Mouse (Mus musculus) kidney, adult 18-20 months (tissue): ENCODE results near the gene Ak7.

Experiments used
- DNase-seq: peaks from one replicate; pipeline ENCODE4 v3.0.0; 2021

The Ak7 gene

DNA sequence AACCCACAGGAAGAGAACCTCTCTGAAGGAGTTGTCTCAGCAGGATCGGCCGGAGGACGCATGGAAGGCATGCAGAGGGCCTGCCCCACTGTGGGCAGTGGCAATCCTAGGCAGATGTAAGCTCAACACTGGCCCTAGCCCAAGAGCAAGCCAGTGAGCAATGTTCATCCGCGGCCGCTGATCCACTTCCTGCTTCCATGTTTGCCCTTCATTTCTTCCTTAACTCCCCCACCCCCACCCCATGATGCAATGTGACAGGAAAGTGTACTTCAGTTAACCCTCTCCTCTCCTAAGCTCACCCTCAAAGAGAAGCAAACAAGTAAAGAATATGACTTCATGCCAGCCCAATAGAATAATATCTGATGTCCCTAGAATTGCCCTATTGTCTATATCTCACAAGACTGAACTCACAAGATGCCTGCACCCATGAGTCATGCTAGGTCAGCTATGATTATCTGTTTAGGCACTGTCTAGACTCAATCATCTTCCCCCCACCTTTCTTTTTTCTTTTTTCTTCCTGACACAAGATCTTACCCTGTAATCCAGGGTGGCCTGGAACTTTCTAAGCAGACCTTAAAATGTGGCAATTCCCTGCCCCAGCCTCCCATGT, 25.2 kb downstream of the Ak7 start:
- no peak for DNase-seq

DNA sequence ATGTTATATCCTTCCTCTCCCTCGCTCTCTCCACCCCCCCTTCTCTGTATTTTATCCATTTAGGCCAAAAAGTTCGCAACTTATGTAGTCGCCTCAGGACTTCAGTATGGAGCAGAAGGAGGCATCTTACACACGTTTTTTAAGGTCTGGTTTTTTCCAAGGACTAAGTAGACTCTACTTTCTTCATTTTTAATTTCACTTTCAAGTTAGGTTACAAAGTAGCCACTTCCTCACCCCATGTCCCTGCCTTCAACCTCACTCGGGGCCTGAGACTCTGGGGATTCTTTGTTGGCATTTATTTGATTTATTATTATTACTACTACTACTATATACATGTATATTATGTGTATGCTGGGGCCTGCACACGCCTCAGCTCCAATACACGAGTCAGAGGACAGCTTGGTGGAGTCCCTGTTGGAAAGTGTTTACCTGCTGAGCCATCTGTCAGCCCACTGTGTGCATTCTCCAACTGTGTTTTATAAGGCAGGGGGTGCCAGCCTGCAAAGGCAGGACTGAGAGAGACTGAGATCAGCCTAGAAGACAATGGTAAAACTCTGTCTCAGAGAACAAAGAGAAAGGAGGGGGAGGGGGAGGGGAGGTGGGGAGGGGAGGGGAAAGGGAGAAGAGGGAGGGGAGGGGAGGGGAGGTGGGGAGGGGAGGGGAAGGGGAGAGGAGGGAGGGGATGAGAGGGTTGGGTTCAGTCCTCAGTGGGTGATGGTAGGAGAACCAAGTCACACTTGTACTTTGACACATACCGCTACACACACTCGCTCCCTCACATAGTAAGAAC, 27.8 kb downstream of the Ak7 start:
- no peak for DNase-seq

DNA sequence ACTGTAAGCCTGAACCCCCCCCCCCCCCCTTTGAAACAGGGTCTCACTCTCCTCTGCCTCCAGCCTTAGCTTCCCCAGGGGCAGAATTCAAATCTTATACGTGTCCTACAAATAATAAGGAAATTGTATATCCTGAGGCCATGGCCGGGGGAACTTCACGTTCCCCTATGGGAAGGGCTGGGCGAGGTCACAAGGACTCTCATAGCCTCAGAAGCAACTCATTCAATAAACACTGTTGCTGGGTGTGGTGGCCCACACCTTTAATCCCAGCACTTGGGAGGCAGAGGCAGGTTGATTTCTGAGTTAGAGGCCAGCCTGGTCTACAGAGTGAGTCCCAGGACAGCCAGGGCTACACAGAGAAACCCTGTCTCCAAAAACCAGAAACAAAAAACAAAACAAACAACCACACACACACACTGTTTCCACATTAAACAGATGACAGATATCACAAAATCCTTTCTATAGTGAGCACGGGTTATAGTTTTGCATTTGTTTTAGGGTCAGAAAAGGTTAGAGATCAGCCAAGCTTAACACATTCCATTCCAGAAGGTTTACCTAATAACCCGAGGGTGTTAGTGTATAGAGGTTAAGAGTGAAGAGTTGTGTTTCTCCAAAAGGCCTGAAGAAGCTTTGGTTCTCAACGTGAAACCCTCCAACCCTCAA, 29.6 kb downstream of the Ak7 start:
- DNase-seq, result no peak

DNA sequence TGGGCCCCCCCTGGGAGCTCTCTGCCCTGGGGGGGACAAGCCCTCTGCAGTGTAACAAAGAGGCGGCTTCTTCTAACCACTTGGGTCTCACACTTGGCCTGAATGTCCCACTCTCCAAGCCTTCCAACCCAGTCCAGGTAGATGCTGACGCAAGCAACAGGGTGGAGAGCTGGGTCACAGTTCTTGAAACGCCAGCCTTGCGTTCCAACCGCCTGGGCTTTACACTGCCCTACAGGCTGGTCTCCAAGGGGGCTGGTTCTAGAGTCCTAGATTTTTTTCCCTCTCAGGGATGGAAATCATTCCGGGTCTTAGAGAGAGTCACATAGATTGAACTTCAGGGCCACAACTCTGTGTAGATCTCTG, 30.1 kb downstream of the Ak7 start:
- DNase-seq, result no peak

DNA sequence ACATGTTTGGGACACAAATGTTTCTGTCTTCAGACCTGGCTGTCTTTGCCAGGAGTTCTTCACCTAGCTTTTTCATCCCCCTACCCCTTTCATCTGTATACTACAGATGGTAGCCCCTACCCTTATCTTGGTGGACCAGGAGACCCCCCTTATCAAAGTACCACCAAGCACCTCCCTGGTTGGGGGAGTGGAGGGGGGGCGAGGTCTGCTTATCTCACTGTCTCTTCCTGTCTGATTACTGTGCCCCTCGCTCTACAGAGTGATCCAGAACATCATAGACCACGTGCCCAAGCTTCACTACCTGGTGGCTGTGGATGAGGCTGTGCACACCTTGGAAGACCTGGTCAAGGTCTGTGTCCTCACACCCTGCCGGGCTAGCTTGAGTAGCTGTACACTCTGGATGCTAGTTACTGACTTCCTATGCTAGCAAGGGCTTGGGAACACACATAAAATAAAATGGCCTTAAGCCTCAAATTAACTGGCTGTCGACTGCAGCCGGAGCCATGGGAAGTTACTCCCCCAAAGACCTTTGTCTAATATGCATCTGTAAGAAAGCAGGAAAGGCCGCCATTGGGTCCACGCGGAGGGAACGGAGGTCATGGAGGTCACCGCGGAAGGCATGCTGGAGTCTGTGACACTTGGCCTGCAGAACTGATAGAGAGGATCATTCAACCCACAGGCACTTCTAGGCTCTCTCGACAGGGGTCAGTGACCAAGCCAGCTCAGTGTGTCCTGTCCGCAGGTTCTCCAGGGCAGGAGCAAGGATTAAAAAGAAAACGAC, 32.7 kb downstream of the Ak7 start:
- DNase-seq, result no peak

DNA sequence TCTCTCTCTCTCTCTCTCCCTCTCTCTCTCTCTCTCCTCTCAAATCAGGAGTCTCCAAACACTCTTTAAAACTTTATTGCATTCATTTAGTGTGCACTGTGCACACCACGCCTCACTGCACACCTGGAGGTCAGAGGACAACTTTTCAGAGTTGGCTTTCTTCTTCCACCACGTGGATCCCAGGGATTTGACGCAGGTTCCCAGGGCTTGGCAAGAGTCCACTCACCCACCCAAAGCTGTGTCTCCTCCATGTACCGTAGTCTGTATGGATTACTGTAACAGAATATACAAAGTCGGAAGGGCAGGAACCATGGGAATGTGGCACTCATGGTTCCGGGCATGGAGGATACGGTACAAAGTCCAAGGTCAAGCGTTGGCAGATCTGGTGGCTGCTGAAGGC, 33.9 kb downstream of the Ak7 start:
- peak; percentile 64 for DNase-seq

DNA sequence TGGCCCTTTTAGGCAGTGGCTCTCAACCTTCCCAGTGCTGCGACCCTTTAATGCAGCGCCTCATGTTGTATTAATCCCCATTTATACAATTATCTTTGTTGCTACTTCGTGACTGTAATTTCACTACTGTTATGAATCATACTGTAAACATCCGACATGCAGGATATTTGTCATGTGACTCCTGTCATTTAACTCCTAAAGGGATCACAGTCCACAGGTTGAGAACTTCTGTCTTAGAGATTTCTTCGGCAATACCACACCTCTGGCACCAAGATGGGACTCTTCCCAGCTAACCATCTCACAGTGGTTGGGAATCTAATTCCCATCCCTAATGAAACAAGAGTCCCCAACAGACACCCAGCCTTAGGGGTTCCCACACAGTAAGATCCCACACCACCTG, 42.3 kb downstream of the Ak7 start:
- DNase-seq, result no peak

DNA sequence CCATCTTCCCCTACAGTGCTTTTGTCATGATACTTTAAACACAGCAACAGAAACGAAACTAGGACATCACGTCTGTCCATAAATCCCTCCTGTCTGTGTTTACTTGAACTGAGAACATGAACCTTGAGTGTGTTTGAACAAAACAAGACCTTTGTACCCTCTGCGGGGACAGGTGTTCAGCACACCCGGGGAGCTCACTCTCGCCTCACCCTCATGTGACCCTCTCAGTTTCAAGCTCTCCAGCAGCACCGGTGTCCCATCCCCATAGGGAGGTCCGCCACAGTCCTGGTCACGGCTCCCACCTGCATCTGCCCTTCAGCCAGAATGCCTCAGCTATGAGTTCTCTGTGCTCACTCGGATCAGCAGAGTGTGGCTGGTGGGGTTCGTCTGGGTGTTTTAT, 48.0 kb downstream of the Ak7 start:
- peak; percentile 52 for DNase-seq

DNA sequence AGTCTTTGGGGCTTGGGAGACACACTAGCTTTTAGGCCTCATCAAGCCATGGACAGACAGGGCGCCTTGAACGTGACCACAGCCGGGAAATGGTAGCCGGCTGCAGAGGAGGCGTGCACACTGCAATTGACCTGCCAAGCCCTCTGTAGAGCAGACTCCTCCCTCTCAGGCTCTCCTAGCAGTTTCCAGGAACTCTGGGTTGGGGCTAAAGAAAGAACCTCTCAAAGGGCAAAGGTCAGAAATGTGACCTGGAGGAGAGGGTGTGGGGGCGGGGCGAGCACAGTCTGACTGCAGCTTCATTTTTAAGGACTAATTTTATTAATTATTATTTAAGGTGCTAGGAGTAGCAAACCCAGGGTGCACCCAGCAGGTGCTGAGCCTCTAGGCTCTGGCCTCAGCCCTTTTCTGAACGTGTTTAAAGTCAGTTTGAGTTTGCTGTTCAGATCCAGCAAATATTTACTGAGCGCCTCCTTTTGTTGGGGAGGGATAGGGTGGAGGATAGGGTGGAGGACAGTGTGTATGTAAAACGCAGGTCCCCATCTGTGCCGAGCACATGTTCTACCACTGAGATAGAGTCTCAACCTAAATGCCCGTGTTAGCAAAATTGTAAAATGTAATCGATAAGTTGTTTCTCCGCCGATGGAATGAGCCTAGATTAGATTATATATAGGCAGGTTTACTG, 52.2 kb downstream of the Ak7 start:
- DNase-seq, result peak; percentile 76

DNA sequence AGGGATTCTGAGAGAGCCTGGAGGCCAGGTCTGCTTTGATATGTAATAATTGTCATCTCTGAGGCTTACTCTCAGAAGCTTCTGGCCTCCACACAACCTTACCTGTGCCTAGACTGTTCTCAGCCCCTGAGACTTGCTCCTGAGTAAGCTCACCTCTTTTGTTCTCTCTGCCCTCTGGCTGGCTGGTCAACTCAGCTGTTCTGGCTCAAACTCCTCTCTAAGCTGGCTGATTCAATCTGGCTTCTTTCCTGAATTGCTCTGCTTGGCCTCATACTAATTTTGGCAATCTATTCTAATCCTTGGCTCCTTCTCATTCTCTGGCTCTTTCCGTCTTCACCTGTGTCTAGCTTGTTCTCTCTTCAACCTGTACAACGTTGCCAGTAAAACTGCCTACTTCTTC, 53.1 kb downstream of the Ak7 start:
- DNase-seq, result peak; percentile 38

DNA sequence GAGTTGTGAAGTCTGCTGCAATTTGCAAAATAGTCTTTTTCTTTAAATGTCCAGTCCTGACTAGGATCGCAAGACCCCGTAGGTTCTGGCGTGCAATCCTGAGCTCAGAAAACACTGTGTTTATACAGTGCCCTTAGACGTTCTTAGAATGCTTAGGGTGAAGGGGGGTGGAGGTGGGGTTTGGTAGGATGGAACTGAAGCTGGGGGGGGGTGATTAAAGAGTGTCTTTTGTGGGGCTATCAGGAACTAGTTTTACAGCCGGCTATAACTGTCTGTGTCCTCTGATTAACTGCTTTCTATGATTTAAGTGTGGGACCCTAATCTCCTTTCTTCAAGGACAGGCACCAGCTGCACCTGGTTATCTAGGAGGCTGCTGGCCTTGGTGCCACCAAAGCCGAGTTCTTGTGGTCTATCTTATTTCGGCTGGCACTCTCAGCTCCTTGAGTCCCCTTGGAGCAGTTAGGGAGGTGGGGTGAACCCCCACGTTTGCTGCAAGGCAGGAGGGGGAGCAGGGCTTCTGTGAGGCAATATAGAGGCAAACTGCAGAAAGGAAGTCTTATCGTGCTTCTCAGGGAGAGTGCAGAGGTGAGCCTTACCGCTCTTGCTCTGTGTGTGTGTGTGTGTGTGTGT, 54.2 kb downstream of the Ak7 start:
- no peak for DNase-seq

DNA sequence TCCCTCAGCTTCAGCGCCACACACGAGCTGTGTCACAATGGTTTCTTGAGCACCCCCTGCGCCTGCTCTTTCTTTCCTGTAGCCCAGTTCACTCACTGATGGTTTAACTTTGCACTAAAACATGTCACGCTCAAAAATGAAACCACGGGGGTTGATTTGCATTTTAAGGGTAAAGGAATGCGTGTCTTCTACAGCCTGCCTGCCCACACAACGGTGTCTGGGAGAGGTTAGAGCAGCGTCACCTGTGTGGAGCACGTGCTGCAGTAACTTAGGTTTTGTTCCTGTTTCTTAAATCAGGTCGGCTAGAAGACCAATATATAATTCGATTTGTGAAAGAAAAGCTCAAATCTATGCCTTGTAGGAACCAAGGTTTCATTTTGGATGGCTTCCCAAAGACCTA, 55.4 kb downstream of the Ak7 start:
- DNase-seq, result peak; percentile 46

DNA sequence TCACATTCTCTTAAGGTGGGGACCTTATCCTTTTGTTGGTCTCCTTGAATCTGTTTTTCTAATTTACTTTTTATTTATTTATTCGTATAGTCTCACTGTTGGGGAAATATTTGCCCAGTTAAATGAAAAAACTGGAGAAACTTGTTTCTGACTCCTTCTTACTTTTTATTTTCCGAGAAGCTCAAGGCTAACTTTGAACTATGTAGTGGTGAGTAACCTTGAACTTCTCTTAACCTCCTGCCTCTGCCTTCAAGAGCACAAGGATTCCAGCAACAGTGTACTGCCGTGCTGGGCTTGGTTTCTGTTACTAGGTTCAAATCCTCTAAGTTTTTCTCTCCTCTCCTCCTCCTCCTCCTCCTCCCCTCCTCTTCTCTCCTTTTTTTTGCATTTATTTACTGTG, 55.9 kb downstream of the Ak7 start:
- no peak for DNase-seq

DNA sequence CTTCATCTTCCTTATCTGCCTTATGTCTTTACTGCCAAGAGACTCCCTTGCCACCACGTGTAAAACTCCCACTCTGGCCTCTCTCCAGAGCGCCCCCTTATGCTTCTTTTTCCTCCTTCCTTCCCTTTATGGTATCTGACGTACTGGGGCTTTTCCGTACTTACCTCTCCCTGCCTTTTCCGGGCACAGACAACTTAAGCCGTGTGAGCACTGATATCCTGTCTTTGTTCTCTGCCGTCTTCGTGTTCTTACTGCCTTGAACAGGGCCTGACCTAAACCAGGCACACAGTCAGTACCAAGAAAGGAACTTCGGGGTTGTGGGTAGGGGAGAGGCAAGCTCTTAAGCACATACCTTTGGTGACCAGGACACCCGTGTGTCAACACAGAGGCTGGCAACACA, 63.9 kb downstream of the Ak7 start:
- DNase-seq, result no peak

DNA sequence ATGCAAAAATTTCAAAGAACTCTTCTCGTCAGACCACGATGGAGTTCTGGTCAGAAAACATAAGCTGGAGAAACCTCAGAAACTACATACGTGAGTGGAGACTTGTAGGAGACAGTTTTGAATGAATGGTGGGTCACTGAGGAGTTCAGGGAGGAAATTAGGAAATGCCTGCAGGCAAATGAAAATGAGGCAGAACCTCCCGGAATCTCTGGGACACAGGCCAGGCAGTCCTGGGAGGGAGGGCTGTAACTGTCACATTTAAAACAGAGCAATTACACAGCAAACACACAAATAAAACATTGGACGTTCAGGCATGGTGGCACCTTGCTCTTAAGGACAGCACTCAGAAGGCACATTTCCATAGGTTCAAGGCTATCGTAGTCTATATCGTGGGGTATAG, 69.1 kb downstream of the Ak7 start:
- DNase-seq, result no peak

DNA sequence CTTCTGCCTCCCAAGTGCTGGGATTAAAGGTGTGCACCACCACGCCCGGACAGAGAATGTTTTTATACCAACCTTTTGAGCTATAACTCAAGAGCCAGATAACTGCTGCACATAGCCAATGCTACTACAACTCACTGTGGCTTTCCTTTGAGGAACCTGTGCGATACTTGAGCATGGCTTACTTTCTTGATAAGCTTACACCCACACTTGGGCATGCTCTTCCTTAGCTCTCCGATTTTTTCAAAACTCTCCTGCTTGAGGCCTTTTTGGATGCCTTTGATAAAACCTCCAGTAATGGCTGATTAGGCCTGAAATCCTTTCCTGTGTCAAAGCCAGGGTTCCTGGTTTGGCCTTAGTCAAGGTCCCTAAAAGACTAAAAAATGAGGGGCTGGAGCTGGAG, 71.9 kb downstream of the Ak7 start:
- DNase-seq, result no peak

DNA sequence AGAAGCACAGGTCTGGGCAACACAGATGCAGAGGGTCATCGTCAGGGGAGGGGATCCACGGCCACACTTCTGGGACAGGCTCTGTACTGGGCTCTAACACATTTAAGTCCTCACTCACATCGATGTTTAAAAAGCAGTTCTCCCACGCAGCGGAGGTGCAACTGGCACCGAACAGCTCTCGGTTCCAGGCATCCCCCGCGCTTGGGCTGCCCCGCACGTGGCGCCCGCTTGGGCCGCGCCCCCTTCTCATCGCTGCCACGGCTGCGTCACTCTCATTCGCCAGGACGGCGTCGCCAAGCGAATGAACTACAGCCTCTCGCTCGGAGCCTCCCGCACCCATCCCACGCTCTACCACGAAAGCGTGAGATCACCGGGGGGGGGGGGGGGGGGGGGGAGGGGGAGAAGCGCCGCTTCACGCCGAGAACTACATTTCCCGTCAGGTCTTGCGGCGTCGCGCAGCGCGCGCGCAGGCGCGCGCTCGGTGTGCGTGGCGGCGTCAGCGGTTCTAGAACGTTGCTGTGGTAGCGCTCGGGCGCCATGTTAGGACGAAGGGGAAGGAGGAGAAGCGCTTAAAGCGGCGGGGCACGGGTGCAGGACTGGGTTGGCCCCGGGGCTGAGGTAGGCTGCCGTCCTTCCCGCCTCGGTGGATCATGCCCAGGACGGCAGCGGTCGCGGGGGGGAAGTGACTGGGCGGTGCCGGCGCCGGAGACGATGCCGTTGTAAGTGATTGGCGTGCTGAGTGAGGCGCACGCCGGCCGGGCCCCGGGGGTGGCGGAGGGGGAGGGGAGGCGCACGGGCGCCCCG, 78.6 kb downstream of the Ak7 start, which contains the start of gene Papola:
Gene Papola, plus strand, starts transcription at position 499 of the 804 bp plus-strand sequence.
- peak; percentile 91 for DNase-seq

DNA sequence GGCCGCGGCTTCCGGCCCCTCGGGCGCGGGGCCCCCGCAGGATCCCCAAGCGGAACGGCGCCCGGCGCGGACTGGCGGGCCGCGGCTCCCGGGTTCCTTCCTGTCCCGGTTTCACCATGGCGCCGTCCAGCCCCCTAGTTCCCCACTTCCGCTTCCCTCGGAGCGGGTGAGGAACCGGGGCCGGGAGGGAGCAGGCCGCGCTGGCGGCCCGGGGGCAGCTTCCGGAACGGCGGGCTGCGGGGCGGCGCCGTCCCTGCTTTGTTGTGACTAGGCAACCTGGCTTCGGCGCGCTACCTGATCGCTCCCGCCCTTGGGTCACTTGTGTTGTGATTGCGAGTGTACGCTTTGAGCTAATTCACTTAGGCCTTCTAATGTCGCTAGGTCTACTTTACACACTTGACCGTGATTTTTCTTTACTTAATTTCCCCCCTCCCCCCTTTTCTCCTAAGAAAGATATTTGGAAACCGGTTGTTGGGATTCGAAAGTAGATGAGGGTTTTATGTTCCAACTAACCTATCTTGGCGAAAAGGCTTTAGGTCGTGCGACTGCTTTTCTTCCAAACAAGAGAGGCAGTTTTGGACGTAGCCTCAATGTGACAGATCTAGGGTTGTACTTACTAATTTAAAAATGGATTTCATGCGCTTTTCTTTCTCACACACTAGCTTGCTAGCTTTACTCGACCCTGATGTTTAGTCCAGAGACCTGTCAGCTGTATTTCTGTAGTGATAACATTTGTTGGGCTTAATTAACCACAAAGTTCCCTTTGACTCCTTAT, 79.4 kb downstream of the Ak7 start:
- peak; percentile 88 for DNase-seq

DNA sequence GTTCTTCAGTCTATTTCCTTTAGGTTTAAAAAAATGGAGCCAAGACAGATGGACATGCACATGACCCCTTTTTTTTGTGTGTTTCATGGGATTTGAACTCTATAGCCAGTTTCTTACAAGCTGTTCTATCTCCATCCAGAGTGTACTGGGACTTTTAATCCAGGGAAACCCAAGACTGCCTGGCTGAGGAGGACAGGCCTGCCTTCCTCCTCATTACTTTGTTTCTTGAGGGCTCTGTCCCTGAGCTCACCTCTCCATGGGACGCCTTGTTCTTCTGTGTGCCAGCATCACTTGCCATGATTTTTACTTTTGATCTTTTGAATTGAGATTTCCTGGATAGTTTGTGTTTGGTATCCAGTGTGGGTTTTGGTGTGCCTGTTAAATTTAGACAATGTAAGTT, 80.3 kb downstream of the Ak7 start:
- DNase-seq, result no peak

DNA sequence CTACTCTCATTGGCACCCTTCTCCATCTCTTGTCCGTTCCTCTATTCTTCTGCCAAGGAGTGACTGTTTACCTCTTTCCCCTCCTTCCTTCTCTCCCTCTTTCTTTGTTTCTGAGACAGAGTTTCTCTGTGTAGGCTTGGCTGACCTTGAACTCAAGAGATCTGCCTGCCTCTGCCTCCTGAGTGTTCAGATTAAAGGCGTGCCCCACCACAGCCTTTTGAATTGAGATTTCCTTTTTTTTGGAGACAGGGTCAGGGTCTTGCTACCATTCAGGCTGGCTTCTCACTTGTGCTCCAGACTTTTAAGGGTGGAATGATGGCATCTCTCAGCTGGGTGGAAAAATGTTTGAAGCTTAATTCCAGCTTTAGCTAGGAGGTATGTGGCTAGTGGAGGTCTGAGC, 81.8 kb downstream of the Ak7 start:
- no peak for DNase-seq

DNA sequence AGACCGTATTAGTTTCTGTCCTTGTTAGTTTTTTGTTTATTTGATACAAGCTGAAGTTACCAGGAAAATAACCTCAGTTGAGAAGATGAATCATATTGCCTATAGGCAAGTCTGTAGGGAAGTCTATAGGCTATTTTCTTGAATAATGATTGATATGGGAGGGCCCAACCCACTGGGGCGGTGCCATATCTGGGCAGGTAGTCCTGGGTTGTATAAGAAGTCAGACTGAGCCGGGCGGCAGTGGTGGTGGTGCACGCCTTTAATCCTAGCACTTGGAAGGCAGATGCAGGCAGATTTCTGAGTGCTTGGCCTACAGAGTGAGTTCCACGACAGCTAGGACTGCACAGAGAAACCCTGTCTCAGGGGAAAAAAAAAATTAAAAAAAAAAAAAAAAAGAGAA, 84.1 kb downstream of the Ak7 start:
- DNase-seq, result no peak
